Mouse (Mus musculus) NIH3T3 (cell line): Measurements from ENCODE around the gene Myo10.

ENCODE experiments used
- DNase-seq: peaks from one replicate; pipeline ENCODE4 v3.0.0-alpha.2; 2012; ENCODE audit warnings: low read depth

The Myo10 gene

DNA sequence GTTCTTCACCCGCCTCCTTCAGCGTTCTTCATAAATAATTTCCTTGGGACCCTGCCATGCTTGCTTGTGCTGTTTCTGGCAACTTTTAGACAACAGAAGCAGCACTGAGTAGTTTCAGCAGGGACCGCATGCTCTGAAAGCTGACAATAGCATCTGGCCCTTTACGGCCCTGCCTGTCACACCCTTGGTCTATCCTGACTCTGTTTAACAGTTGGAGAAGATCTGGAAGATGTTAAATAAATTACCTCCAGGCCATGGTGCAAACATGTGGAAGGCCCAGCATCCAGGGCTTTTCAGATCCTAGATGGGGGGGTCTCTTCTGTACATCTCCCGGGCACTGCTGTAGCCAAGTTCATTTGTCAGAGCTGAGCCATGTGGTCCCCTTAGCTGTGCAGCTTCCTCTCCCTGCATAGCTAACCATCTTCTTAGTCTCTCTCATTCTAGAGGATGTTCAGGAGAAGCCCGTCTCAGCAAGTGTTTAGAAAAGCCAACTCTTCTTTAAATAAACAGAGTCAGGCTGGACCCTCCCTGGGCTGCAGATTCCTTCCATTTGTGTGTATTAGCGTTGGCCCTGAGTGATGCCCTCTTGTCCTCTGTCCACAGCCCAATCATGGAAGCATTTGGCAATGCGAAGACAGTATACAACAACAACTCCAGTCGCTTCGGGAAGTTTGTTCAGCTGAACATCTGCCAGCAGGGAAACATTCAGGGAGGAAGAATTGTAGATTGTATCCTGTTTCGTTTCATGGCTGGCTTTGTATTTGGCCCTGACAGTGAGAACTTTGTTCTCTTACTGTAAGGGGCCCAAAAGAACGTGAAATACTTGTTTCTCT lies 101.2 kb downstream of the Myo10 start:
- no peak for DNase-seq

DNA sequence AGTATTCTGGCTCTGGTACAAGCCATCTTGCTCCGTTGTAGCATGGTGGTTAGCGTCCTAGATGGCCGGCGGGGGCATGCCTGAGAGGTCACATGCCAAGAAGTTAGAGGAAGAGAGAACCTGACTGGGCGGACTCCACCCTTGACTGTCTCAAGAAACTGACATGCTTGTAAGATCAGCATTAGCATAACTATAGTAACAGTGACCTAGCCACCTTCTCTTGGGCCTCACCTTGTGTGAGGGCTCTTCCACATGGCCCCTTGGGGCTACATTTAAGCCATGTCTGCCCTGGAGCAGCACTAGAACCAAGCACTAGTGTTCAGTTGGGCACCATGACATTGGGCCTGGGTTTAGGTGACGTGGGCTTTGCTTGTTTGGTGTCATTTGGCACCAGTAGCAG lies 102.2 kb downstream of the Myo10 start:
- no peak for DNase-seq

DNA sequence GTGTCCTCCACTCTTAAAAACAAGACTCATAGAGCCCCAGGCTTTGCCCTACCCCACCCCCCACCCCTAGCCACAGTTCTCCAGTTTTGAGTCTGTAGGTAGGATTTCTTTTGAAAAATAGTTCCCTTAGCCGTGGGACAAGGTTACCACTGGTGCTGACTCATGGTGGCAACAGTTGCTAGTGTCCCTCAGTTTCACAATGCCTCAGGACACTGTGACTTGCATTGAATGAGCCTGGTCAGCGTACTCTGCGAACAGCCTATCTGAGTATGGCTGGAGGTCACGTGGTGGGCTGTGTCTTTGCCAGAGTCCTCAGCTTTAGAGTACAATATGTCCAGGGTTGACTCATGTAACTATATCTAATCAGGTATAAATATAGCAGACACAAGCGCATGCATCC lies 104.5 kb downstream of the Myo10 start:
- DNase-seq = no peak

DNA sequence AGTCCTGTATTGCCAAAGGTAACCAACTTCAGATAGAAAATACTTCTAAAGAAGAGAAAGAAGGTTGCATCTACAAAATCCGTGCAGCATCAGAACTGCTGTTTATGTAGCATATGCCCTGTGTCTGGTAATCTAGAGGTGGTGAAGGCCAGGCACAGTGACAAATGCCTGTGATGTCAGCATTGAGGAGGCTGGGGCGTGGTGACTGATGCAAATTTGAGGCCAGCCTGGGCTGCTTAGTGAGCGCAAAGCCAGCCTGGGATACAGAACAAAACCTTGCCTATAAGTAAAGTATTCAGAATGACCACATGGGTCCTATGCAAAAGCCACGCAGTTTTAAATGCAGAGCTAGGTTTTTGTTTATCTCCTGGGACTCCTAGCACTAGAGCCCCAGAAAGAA lies 106.2 kb downstream of the Myo10 start:
- DNase-seq = no peak

DNA sequence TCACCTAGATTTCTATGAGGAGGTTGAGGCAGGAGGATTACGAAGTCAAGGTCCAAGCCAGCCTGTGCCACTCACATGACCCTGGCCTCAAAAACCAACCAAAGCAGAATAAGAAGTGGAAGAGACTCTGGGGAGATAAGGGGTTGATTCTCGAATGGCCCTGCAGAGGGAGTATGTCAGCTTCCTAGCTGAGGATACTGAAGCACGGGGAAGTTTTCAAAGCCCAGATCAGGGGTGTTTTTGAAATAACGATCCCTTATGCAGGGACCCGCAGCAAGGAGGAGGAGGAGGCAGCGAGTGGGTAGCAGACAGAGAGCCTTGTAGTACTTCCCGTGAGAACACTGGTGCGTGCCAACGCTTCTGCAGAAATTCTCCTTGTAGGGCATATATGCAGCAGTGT lies 108.7 kb downstream of the Myo10 start:
- peak; percentile 23 for DNase-seq

DNA sequence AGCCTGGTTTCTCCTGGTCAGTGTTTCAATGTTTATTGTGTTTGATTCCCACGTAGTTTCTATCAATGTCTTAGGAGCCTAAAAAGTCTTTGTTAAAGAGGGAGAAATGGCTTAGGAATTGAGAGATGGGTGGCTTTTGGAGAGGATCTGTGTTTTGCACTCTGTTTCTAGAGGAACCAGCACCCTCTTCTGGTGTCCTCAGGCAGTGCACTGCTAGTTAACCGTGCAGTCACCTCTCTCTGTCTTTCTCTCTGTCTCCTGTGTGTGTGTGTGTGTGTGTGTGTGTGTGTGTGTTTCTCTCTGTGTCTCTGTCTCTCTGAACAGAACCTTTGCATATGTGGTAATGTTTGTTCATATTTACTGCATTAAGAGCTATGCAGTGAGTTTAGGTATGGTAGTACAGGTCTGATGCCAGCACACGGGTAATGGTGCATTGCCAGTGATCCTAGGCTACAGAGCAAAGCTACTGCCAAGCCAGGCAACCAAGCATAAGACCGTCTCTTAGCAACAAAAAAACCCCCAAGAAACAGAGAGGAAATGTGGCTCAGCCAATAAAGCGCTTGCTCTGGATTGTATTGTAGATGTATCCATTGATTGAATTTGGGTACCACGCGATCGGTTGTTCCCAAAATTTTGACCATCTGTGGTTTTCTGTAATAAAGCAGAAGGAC lies 110.6 kb downstream of the Myo10 start:
- DNase-seq = peak; percentile 73

DNA sequence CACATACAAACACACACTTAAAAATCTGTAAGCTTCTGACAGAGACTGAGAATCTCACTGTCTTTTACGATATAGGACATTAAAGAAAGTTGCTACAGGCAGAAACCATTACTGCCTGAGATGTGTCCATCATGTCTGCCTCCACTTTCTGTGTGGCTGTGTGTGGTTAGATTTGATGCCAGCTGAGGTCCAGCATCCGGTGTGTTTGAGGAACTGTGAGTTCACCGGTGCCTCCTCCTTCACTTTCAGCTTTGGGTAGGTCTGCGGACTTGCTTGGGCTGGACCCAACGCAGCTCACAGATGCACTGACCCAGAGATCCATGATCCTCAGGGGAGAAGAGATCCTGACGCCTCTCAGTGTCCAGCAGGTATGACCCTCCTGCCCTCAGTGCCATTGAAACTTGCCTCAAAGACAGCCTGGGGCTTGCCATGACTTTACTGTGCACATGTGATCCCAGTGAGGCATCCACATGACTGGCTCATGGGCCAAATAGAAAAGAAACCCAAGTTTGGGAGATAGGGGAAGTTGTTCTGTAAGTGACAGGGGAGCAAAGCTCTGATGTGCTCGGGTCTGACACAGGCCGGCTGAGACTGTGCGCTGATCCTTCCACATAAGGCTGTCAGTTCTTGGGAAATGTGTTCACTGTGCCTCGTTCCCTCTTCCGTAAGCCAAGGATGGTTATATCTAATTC lies 111.6 kb downstream of the Myo10 start:
- DNase-seq = no peak

DNA sequence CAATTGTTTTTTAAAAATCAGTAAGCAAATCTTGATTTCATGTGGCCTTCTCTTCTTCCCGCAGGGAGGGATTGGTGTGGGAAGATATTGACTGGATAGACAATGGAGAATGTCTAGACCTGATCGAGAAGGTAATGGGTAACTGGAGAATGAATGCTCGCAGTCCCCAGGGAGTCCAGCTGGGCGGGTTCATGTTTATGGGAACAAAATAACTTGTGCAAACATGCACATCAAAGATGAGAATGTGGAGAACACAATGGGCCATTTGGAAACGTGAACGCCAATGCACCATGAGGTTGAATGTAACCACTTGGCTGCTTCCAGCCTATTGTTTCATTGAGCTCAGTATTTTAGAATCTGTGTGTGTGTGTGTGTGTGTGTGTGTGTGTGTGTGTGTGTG lies 114.2 kb downstream of the Myo10 start:
- no peak for DNase-seq

DNA sequence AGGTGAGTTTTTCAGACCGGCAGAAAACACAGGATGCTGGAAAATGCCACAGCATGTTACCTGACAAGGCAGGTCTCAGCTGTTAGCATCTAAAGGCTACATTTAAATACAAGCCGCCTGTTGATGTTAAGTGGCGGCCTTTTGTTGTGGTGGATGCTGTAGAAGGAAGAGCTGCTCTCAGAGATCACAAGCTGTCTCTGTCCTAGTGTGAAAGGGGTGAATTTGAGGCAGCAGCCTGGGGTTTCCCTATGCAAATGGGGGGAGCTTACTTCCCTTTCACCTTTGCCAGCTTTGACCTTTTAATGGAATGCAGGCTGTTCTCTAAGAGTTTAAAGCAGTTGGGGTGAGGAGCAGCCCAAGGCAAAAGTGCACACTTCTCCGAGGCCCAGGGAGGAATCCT lies 117.9 kb downstream of the Myo10 start:
- DNase-seq = no peak

DNA sequence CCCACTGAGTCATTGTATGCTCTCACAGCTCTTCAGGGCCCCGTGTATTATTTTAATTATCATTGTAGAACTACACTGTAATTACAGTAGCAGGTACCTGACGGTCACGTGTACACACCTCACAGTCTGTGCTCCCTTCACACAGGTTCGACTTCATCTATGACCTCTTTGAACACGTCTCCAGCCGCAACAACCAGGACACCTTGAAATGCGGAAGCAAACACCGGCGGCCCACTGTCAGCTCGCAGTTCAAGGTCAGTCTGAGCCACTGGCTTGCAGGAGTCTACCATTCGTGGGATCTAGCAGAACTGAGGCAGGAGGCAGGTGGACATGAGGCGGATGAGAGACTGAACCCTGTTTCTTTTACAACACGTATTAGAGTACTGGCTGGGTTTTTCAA lies 119.9 kb downstream of the Myo10 start:
- no peak for DNase-seq

DNA sequence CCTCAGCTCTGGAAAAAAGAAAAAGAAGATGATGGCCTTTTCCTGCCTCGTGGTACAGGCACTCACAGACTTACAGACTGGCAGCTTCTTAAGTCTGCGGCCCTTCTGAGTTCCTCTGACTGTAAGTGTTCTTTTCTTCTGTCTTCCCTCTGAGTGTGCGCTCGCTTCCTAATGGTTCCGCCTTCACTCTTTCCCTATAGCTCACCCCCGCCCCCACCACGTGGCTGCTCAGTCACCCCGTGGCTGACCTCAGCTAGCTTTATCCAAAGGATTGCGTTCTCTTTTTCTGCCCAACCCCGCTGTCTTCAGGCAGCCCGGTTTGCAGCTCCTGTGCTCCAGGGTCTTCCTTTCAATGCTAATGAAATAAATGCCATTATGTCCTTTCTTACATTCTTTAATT lies 129.2 kb downstream of the Myo10 start:
- no peak for DNase-seq

DNA sequence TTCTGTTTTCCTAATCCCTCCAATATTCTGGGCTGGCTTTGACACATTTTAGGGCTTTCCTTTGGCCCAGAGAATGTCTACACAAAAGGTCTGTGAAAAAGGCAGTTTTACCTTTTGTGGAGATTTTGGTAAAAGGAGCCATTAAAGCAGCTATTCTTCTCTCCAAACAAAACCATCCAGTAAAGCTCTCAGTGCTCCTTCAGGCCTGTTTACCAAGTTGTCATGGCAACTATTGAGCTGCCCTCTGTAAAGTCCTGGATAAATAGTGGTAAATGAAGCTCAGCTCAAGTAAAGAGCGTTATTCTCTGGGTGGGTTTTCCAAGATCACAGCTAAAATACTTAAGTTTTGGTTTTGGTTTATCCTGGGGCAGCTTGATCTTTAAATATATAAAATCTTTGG lies 130.3 kb downstream of the Myo10 start:
- DNase-seq = no peak

DNA sequence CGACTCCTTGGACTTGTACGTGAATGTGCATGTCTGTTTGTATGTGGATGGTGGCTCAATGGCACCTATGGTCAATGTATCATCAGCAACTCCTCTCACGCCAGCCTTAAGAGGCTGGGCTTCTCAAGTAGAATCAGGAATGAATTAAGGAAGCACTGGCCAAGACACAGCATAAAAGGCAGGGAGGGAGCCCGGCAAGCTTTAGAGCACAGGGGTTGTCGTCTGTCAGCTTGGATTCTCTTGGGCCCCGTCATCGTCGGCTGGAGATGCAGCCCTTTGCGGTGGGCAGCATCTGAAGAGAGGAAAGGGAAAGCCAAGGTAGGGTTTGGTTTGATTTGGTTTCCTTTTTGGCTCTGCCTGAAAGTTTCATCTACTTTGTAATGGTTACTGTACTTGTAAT lies 130.7 kb downstream of the Myo10 start:
- no peak for DNase-seq

DNA sequence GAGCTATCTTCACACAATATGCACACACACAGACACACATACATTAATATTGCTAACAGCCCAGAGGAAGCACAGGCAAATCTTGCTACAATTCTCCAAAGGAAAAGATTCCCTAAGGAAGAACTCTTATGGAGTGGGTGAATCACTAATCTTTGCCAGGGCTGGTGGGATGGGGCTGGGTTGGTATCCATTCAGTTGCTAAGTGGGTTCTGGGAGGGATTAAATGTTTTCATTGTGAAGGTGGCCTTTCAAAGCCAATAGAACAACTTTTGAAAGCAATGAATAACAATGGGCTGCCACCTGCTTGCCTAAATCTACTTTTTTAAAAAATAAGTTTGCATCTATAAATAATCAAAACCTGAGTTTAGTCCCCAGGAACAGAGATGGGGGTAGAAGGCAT lies 131.6 kb downstream of the Myo10 start:
- no peak for DNase-seq

DNA sequence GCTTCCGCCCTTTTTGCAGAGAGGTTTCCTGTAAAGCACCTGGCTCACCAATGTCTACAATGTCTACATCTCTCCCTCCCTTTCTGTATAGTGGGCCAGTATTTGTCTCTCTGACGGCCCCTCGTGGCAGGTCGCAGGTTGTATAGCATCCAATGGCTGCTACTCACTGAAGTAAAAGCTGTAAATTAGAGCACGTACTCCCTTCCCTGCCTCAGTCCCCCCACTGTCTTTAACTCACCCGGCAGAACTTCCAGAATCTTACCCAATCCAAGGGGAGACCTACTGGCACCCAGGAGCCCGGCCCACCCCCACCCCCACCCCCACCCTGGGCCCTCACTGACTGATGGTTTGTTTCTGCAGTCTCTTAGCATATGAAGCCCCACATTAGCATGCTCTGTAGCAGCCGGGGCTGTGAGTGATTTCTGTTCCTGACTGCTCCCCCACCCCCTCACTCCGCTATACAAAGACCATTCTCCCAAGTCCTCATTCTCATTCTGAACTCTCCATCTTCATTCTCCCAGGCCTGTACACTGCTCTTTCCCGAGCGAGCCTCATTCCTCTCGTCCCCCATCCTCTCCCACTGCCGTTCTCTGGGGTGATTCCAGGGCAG lies 132.1 kb downstream of the Myo10 start:
- no peak for DNase-seq

DNA sequence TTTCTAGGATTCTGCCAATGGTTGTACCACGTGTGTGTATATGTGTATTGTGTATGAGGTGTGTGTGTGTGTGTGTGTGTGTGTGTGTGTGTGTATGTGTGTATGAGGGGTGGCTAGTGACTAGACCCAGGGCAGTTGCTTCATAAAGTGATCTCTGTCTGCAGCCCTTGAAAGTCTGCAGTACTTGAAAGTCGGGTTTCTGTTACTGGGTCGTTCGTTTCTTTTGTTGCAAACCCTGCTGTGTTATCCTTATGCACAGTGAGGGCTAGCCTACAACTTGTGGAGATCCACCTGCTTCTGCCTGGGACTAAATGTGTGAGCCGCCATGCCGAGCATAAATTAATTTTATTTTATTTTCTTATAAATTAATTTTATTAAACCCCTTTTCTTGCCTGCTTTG lies 133.2 kb downstream of the Myo10 start:
- no peak for DNase-seq

DNA sequence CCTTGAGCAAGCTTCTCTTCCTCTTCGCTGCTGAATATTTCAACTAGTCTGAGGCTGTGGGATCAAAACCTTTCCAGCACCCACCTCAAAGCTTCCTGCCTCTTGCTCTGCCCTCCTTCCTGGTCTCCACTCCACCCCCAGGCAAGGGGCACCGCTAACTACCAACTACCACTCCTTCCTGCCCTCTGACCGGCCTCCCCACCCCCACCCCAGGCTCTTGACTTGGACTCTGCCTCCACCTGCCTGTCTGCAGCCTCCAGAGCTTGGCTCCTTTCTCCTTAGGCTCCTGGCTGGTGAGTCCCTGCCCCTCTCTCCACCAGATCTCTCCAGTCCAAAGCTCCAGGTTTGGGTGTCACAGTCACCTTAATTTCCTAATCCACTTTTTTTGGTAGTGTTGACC lies 133.7 kb downstream of the Myo10 start:
- no peak for DNase-seq

DNA sequence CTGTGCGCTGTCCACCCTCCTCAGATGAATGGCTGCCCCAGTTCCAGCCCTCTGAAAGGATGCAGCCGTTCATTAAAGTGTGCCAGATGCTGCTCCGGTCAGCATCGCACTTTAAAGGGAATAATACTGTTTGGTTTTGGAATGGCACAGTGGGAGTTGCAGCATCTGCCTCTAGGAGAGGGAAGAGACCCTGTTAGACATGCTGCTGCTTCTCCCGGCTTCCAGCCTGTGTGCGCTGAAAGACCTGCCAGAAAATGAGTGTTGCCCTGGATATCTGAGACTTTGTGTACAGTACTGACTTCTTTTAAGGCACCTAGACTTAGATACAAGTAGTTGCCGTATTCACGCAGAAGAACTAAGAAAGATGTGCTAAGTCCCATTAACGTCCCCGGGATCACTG lies 135.7 kb downstream of the Myo10 start:
- no peak for DNase-seq

DNA sequence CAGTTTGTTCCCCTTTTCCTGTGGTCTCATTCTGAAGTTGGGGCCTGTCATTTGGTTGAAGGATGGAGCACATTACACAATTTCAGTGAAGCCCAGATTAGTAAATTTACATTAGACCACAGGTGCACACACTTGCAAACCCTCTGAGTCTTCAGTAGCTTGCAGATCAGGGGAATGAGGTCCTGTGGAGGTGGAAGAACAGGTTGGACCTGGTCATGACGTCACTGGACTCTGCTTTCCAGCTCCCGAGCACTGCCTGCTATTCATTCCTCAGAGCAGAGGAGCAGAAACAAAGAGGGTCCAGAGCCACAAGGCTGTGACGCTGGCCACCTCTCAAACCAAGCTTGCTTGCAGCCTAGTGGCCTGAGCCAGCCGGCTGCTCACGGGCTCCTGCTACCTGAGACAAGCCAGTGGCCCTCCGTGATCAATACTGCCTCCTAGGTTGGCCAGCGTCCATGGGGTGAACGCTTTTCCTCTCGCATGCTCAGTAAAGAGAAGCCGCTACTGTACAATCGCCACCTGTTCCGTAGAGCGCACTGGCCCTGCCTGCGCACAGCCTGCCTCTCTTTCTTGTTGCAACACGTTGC lies 136.3 kb downstream of the Myo10 start:
- DNase-seq = no peak

DNA sequence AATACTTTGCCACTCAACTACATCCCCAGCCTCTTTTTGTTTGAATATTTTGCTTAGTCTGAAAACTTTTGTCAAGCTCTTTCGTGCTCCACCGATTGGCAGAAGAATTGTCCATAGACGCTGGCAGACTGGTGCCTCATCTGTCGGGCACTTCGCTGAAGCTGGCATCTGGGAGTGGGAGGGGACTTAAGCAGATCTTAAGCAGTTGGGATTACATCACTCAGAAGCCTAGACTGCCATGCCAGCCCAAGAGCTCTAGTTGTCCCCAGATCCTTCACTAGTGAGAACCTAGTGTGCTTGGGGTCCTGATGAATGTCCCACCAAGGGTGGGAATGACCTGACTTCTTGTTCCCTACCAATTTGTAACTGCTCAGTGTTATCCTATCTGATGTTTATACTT lies 138.0 kb downstream of the Myo10 start:
- DNase-seq = no peak

DNA sequence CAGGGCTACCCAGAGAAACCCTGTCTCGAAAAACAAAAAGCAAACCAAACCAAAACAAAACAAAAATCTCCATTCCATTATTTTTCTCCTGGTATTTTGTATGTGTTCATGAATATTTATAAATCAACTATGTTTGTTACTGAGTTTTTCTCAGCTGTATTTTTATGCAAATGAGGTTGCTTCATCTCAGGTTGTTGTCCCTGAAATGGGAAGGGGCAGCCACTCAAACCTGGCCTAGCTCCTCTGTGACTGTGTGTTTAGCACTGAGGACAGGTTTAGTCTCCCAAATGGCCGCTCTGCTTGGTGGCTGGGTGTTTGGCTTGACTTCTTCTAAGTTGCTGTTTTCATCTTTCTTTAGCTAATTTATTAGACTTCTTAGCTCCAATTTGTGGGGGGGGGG lies 138.7 kb downstream of the Myo10 start:
- no peak for DNase-seq

DNA sequence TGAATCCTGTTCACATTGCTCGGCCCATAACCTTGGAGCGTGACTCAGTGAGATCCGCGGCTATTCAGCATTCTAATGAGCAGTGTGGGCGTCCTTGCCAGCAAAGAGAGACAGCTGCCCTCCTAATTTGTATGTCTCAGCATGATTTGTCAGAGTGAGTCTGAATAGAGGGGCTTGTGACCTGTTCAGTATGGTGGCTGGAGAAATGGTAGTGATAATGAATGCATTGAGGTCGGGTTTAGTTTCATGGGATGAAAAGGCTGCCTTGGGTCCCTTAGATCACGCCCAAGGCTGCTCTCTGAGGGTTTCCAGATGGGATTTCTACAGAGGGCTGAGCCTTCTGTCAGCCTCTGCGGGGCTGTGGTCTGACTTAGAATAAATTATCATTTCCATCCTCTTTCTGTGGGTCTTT lies 139.5 kb downstream of the Myo10 start:
- peak; percentile 76 for DNase-seq
